Mouse (Mus musculus): ENCODE data around the gene Magea6.
"Not testable (repeated sequence)": the region's sequence is repeated elsewhere in the genome, so short reads cannot be mapped to it uniquely, and the experiment has no call there.

Magea6 gene

GRCm38 (mm10) chrX:154935887-154936286 is at the start of gene Magea6:
Gene Magea6 (minus strand): TSS chrX:154935987.
- DNase-seq (ENCODE audit: low read depth, low spot score): not testable (repeated sequence)

GRCm38 (mm10) chrX:154949405-154949804 is 13.6 kb upstream of the Magea6 start, which contains the start of gene Magea3:
Gene Magea3 (minus strand): TSS chrX:154949505.
- DNase-seq (ENCODE audit: low read depth, low spot score): not testable (repeated sequence)

GRCm38 (mm10) chrX:154890167-154890566 is 45.6 kb downstream of the Magea6 start, which contains the start of gene Cldn34b1:
Gene Cldn34b1 (minus strand): TSS chrX:154890267.
- DNase-seq (ENCODE audit: low read depth, low spot score): not testable (repeated sequence)

All from retina, postnatal 7 days (tissue).